Mouse (Mus musculus) heart, postnatal 25 days (tissue): ENCODE measurements at regions not wholly inside any gene's neighbourhood (a gene's known extent, or its start where the extent isn't known, plus 50 kb on each side); places are given as distances from the start of the nearest gene placed in this dataset.
A peak's percentile ranks its signal among the peaks of the same experiment; 100 is the strongest.

ENCODE experiments used
- DNase-seq: peaks from one replicate; pipeline ENCODE4 v3.0.0; 2022; ENCODE audit warnings: low spot score
- intact Hi-C: fragments of 180-260 bp; cut with DNase I; formaldehyde crosslinking; loops from one replicate; pipeline ENCODE4 v1.15.1; 2025

DNA sequence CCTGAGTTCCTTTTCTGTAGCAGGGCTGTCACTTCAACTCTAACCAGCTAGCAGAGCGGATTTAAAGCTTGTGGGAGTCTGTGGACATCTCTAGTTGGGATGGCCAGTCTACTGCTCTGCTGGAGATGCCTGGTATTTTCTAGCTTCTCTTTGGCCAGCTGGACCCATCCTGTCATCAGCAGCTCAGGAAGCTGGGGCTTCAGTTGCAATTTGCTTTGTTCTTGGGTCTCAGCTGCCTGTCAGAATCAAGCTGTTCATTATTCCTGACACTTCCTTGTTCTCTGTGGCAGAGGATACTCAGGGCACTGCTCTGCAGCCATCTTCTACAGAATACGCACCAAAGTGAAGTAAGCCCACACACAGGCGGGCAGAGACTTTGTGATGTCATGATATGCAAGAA, 200.8 kb downstream of the Etnk1 start:
- intact Hi-C loops = no loop called here
- no peak for DNase-seq

DNA sequence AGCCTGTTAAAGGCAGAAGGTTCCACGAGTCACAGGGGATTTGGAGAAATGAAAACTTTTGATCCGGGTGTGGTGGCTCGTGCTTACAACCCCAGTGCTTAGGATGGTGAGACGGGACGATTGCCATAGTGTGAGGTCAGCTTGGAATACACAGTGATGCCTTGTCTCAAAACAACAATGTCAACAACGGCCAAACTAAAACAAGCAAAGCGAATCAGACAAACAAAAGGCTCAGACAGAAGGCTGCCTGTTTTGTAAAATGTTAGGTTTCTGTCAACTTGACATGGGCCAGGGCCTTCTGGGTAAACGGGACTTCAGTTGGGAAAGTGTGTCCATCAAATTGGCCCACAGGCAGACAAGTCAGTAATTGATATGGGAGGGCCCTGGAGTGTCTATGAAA, 201.6 kb downstream of the Etnk1 start:
- no peak for DNase-seq
- intact Hi-C loops = no loop called here

DNA sequence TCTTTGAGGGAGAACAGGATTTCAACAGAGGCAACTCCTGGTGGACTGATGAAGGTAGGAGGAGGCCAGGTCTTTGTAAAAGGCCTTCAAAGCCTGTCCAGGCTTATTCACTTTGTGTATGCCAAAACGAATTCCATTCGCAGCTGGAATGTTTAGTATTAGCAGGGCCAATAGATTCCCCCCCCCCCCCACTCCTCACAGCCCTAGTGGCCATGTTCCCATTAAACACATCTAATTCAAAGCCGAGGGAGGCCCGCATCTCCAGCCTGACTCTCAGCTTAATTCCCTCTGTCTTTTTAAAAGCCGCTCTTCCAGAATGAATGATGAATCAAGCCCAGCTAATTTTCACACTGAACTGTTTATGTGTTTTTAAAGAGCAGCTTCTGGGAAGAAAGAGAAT, 205.5 kb downstream of the Etnk1 start:
- intact Hi-C loops = no loop called here
- DNase-seq = no peak

DNA sequence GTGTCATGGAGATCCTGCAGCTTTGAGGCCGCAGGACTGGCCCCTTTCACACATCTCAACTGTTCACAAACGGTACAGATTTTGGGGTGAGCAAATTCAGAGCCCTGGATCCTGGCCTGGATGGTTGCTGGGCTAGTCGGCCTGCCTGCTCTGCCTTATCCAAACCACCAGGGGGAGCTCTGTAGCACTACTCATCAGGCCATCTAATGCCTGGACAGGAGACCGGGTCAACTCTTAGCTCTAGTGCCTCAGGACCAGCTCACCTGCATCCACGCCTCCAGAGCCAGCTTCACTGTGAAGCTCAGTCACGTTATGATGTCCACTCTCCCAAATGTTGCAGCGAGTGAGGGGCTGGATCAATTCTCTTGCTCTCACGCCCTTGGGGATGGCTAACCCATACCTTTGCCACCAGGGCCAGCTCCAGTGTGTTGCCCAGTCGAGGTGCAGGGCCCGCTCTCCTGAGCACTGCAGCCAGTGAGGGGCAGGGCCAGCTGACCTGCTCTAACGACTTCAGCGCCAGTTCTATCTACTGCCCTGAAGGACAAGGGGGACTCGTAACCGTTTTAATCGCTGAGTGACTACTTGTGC, 206.8 kb downstream of the Etnk1 start:
- DNase-seq = peak; percentile 7
- intact Hi-C loops = no loop called here

DNA sequence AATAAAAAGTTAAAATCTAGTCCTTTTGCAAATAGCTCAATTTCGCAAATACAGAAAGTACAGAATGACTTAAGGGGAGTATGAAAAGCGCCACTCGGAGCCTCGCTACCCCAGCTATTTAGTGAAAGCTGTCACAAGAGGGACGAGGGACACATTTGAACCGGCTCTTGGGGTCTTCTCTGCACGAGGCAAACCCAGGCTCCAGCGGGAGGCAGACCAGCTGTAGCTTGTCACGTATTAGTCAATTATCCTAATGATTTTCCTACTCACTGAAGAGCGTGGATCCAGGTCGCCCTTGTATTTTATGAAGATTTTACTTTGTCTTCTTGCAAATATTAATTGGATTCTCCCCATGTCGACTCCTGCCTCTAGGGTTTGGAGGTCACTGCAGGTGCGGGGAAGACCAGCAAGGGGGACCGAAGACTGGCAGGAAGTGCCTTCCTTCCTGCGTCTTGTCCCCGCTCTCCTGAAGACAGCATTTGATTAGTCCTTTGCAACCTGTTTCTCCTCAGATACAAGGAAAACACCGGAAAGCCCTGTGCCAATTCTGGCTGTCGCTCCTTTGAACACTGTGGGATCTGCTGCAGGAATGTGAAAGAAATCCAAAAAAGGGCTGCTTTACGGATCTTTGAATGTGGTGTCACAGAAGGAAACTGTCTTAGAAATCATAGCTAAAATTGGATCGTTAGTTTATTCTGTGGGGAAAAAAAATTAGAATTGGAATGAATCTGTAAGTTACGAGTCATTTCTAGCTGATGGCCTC, 209.1 kb downstream of the Etnk1 start:
- intact Hi-C loops = no loop called here

DNA sequence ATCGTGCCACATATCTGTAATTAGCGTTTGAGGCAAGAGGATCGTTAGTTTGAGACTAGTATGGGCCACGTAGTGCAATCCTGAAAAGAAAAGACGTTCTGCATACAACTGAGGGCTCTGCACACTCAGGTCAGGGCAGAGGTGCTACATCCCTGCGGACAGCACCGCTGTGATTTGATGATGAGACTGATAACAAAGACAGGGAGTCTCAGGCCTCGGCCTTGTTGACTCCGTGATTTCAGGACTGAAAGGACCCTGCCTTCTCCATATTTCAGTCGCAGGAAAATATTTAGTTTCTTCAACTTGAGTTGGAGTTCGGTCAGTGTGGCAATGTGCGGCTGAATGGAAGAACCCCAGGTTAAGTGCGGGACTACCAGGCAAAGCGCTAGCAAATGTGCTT, 210.1 kb downstream of the Etnk1 start:
- intact Hi-C loops = no loop called here
- DNase-seq = no peak

More for the DNA sequence above, 209.1 kb downstream of the Etnk1 start:
- no peak for DNase-seq

DNA sequence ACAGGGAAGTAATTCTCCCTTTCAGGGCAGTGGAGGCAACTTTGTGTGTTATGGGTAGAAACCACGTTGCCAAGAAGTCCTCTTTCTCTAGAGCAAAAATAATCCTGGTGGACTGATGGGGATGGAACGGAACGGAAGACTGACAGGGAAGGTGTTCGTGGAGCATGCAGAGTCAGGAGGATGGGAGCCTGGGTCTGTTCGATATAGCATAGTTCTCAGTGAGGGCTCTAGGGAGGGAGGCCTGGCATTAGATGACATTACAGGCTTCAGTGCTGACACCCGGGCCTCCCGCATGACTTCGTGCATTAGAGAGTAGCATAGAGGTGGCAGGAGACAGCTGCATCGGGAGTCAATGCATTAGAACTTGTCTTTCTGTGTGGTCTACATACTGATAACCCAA, 211.1 kb downstream of the Etnk1 start:
- intact Hi-C loops = no loop called here

DNA sequence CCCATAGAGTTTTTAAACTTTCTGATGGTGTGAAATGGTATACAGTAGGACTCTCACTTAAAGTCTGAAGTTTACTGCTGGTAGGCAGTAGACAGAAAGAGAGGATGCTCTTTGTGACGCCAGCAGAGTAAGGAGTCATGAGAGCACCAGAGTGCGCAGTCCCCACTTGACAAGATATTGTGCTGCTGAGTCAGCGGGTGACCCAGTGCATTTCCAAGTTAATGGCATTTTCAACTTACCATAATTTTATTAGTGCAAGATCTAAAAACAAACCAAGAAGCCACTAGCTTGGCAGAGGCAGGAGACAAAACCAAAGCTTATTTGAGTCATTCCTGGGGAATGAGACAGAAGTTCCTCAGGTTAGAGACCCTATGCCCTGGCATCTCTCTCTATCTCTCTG, 213.5 kb downstream of the Etnk1 start:
- no peak for DNase-seq
- intact Hi-C loops = no loop called here

More for the DNA sequence above, 211.1 kb downstream of the Etnk1 start:
- DNase-seq = no peak

DNA sequence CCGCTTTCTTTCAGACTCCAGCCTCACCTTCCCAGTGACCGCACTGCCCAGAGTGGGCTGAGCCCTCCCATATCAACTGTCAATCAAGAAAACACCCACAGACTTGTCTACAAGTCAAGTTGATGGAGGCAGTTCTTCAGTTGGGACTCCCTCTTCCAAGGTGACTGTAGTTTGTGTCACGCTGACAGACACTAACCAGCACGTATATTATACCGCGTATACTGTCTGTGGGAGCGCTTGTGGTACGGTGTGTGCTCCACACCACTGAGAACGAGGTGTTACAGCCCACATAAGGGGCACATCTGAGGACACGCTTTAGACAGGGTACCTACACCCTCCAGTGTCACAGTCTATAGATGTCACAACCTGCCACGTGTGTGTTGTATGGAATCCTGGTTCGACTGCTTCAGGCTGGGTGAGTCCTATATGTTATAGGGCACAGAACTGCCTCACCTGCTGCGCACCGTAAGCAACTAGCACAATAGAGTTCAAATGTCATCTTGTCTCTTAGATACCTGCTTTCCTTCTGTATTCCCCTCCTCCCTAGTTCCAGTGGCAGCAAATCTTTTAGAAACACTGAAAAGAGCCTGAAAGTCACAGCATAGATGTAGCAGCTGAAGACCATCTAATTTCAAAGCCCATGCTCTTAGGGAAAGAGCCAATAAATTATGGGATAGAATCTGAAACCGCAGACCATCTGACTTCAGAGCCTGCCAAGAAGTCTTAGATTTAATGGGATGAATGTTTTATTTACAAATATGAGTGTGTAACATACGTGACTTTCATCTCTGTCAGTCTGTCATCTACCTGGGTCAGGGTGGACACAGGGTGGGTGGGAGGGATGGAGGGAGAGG, 219.8 kb downstream of the Etnk1 start:
- DNase-seq = no peak
- intact Hi-C loops = no loop called here

DNA sequence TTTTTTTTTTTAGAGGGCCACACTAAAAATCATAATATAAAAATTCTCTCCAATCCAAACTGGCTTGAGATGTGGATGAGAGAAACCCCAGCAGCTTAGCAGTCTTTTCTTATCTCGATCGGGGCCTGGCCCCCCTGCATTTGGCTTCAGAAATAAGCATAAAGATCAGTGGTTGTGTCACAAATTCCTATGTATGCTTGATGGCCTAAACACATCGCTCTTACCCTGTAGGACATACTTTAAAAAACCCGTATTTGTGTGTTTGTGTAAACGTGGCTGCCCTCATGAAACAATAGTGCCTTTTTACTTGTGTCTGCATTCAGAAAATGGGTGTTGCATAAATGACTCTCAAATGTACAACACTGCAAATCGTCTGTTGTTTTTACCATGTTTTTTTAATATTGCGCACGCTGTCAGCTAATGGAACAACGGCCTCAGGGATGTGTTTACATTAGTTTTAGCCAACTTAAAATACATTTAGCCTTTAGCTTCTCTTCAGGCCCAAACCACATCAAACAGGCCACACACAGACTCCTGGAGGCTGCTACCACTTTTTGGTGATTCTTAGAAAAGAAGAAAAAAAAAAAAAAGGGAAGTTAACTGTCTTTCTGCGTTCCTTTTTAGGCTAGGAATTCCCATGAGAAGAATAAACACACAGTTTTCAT, 226.7 kb downstream of the Etnk1 start:
- intact Hi-C loops = no loop called here
- no peak for DNase-seq

DNA sequence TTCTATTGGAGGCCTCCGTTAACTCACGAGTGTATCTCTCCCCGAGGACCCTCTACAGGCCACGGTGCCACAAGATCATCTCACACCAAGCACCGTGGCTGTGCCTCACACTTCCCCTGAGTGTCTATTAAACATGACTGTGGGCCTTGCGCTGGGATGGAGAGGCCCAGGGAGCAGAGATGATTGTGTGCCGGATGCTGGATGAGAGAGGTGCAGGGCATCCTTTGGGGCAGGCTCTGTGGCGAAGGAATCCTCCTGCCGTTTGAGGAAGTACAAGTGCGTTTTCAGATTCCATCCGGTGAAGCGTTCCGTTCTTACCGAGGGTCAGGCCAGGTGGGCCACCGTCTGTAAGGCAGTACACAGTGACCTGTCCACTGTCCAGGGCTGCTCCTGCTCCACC, 227.4 kb downstream of the Etnk1 start:
- DNase-seq = no peak
- intact Hi-C loops = no loop called here

DNA sequence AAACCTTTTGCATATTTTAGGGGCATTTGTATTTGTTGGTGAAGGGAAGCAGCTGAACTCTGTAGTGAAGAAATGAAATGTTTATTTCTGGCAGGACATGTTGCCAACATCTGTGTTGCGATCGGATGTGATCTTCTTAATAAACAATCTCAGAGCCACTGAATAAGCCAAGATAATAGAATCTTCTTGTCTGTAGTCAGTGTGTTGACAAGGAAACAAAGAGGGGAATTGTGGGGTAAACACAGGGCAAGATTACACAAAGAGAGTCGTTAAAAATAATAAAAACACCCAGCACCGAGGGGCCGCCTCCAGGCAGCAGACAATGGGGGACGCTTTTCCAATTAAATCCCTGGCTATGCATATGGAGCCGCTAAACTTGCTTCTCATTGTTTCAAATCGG, 234.4 kb downstream of the Etnk1 start:
- intact Hi-C loops = no loop called here
- no peak for DNase-seq

DNA sequence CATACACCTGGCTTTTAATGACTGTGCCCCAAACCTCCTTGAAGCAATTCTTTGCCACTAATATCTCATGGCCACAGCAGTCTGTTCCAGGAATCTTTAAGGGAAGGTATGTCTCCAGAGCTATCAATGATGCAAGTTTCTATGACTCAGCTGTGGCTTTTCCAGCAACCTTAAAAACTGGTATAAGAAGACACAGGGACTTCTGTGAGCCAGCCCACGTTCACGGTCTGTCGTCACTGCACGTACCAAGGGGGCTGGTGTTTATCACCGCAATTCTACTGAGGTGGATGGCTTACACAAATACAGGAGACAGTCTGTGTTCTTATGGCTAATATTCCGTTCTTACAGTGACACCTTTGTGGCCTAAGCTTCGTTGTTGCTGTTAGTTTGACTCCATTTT, 234.9 kb downstream of the Etnk1 start:
- no peak for DNase-seq
- intact Hi-C loops = no loop called here

DNA sequence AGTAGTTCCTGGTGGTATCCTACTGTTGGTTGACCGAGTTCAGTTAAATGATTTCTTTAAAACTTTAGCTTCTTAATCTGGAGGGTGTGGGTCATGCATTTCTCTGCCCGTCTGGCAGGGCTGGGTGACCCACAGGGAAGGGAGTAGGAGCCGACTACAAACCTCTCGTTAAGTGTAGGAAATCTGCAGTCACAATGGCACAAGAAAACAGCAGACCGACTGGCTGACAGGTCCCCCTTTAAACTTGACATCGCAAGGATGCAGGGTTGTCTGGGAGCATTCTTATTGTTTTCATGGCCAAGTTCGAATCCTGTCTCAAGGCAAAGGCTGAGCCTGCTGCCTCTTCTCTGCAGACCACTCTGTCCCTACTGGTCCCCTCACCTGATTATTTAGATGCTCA, 235.7 kb downstream of the Etnk1 start:
- no peak for DNase-seq
- intact Hi-C loops = no loop called here

DNA sequence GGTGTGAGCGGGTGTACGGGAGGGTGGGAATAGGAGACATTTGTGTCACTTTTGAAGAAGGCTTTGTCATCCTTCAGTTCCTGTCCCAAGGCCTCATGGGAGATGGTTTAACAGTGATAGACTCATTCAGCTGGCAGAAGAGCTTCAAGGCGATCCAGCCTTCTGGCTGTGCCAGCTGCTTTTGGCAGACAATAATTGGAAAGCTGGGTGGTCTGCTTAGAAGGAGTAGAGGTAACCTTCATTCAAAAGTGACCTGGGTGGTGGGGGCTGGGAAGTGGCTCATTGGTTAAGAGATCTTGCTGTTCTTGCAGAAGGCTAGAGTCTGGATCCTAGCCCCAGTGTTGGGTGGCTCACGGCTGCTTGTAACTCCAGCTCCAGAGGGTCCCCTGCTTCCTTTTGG, 237.5 kb downstream of the Etnk1 start:
- intact Hi-C loops = no loop called here
- DNase-seq = no peak

DNA sequence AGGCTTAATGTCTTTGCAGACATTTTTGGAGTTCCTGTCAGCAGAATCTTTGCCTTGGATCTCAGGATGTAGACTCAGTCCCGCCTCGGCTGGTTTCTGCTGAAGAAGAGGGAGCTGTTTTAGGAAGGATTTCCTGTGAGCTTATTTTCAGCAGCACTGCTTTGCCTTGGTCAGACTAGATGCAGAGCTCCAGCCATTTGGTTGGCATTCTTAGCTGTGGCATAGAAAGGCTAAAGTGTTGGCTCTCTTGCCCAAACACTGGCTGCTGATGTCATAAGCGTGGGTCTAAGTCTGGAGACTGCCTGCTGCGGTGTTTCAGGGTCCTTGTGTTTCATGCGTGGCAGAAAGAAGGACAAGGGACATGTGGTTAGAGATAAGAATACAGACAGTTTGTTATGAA, 245.0 kb downstream of the Etnk1 start:
- intact Hi-C loops = no loop called here
- no peak for DNase-seq

DNA sequence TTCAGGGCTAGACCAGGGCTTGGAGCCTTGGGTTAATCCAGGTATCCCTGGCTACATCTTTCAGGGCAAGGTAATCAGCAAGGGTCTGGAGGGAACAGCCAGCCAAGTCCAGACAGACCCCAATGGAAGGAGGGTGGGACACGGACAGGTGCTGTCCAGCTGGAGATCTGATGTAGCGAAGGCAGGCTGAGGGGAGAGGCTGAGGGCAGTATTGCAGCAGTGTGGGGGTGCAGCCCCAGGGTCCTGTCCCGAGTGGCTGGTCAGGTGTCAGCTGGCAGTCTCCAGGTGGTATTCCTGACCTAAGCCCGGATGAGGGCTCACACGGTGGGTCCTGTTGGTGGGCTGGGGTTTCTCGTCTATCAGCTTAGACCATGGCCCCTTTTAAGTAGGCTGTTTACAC, 245.7 kb downstream of the Etnk1 start:
- intact Hi-C loops = no loop called here

DNA sequence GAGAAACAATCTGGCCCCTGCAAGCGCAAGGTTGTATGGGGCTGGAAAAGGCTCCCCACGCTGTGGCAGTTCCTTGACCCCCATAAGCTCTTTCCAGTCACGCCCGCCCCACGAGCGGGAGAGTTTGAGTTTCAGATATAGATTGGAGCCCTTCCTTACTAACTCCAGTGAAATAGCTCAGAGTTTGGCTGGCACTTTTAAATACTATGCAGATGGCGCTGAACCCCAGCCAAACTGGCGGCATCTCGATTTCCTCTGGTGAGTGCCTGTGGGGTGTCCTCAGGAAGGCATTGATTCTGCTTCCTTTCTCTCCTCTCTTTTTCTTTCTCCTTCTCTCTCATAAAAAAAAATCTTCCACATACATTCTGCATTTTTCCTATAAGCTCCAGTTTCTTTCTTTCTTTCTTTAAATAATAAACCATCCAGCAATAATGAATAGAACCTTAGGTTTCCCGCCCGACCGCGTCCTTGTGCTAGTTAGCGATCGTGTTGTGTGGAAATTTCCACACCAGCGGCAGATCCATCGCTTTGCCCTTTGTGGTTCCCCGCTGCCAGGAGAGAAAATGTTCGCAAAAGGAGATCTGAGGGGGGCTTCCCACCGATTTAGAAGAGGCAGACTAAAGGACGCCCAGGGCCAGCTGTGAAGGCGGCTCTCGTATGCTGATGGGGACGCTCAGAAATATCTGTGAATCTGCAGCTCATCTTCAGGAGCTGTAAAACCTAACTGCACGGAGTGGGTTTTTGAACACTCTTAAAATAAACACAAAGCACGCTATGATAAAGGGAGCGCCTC, 247.8 kb downstream of the Etnk1 start:
- DNase-seq = no peak
- intact Hi-C loops = no loop called here

More for the DNA sequence above, 245.7 kb downstream of the Etnk1 start:
- no peak for DNase-seq

DNA sequence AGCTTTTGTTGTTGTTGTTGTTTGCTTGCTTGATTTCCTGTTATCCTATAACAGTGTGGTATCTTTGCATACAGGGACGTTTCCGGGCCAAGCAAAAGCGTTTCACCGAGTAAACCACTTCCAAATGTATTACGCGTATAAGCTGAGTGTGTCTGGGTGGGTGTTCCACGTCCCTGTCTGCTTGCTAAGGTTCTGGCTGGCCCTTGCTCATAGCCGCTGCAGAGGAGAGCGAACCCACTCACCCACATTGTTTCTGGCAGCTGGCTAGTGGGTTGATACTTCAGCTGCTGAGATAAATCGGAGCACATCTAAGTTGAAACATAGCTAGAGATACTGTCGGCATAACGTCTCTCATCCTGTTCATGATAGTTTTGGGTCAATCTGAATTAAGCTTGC, 248.4 kb downstream of the Etnk1 start:
- DNase-seq = no peak
- intact Hi-C loops = no loop called here

DNA sequence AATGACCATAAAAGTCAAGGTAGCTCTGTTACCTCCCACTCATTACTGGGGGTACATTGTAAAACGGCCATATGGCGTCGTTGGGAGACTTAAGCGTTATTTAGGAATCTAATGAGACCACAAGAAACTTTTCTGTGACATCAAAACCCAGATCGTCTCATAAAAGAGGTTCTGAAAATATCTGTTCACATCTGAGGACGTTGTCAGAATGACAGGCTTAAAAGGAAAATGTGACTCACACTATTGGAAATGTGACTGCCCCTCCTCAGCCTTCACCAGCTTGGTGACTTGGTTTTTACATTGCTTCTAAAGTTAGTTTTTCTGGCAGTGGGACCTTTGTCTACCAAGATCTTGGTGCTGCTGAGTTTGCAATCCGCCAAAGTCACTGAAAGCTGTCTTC, 252.9 kb downstream of the Etnk1 start:
- intact Hi-C loops = no loop called here
- no peak for DNase-seq
